Mouse (Mus musculus): Measurements from ENCODE around the gene B4galnt1. TPM values are rescaled to one million over a fixed set of nuclear protein-coding genes. Genes with fewer than 3 reads are reported as not detected.

B4galnt1 gene
- total RNA-seq, 2 experiments from 2014 or later: 0.69 to 1.0 TPM

DNA sequence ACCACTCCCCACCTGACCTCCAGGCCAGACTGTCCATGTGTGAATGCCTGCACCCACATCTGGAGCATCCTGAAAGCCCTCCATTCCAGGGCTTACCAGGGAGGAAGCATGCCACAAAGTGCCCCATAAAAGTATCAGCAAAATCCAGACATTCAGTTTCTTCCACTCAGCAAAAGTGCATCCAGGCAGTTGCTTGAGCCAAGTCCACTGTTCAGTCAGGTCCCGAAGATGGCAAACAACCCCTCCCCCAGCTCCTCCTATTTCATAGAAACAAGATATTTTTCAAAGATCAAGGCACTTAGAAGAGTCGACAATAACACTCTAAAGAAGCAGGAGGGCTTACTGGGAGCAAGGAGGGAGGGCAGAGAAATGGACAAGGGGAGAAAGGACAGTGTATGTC lies 33.5 kb downstream of the B4galnt1 start:
- DNase-seq: no peak
- intact Hi-C loops (cut with DNase I): no loop called here

DNA sequence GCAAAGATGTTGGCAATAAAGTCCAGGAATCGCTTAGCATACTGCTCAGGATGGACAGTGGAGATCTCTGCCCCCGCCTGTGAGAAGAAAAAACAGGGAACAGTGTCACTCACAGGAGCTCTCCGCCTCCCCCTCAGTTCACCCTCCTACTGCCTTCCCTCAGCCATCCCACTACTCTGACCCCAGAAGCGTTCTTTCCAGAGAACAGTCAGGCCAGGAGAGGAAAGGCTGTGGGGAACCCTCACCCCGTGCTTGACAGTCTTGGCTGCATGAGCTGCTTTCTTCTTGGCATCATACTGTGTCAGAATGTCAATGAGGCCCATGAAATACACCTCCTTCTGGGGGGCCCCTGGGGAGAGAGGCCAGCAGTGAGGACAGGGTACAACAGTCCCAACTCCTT lies 34.0 kb downstream of the B4galnt1 start:
- intact Hi-C loops (cut with DNase I): no loop called here

DNA sequence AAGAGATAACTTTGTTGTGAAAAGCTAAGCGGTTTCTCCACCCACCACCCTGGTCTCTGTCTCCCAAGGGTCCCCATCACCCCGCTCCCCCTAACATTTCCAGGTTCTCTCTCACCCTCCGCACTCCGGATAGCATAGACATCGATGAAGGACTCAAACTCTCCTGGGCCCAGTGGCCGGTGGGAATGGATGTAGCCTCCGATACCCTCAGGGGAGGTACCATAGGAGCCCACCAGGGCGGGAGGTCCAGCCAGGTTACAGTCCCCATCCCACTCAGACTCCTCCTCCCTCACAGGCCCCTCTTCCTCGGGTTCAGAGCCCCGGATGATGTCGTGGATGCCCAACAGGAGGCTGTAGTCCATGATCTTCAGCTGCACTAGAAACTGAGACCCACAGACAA lies 34.4 kb downstream of the B4galnt1 start:
- intact Hi-C loops (cut with DNase I): no loop called here
- no peak for DNase-seq

More for the DNA sequence above, 34.0 kb downstream of the B4galnt1 start:
- DNase-seq: no peak

DNA sequence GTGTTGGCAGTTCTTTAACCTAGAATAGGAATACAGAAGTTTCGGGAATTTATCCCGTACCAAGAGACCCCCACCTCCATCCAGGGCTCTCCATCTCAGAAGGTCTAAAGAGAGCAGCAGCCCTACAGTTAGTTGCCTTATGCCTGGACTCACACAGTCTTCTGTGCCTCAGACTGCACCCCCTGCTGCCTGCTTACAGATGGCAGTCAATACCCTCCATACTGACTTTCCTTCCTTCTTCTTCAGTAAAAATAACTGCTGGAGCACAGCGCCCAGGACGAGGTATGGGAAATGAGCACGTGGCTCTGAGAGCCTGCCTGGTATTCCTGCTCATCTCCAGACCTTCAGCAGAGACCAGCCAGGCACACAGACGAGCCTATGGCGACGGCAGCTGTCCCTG lies 35.3 kb downstream of the B4galnt1 start:
- DNase-seq: no peak
- intact Hi-C loops (cut with DNase I): no loop called here

DNA sequence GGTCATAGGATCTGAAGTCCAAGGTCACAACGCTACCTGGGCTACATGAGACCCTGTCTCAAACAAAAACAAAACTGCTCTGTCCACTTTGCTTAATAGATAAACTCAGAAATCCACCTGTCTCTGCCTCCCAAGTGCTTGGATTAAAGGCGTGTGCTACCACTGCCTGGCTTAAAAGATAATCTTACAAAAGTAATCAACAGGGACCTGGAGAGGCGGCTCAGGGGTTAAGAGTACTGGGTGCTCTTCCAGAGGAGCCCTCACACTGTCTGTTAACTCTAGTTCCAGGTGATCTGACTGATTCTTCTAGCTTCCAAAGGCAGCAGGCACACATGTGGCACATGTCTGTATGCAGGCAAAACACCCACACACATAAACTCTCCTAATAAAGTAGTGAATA lies 38.1 kb downstream of the B4galnt1 start:
- intact Hi-C loops (cut with DNase I): no loop called here
- DNase-seq: no peak

DNA sequence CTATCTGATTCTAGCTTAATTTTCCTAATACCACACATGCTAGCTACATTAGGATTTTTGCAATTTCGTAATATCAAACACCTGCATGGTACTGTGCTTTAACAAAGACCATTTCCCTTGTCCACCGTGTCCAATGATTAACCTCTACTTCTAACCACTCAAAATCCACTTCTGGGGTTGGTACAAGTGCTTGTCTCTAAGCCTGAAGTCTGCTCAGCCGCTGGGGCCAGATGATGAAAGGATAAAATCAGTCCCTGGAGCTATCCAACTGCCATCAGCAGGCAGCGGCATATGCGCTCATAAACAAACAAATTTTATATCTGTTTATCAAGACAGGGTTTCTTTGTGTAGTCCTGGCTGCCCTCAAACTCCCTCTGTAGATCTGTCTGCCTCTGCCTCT lies 39.6 kb downstream of the B4galnt1 start:
- intact Hi-C loops (cut with DNase I): no loop called here
- DNase-seq: no peak

DNA sequence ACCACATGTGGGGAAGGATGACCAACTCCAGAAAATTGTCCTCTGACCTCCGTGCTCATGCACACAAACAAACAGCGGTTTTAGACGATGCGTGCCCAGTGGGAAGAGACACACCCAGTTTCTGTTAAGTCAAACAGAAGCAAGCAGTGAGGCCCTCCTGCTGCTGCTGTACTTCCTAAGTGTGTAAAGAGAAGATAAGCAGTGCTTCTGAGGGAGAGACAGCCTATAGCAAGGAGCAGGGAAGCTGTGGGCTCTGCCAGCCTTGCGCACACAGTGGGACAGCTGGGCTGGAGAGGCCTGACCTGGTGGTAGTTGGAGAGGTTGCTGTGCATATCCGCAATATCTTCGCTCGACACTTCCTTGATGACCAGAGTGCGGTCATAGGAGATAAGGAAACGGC lies 40.3 kb downstream of the B4galnt1 start:
- intact Hi-C loops (cut with DNase I): no loop called here
- DNase-seq: no peak

DNA sequence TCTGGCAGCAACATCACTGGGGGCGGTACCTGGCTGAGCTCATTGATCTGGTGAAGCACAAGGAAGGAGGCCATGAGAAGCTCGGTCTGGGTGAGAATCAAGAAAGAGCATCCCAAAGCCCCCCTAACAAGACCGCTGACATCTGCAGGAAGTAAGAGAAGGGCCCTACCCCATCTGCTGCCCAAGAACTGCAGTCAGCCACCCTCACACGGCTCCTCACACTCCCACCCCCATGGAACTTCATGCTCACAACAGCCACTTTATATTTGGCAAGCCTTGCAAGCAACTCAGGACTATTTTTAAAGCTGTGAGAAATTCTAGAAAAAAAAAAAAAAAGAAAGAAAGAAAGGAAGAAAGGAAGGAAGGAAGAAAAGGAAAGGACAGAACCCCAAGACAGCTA lies 43.9 kb downstream of the B4galnt1 start:
- intact Hi-C loops (cut with DNase I): no loop called here
- no peak for DNase-seq

DNA sequence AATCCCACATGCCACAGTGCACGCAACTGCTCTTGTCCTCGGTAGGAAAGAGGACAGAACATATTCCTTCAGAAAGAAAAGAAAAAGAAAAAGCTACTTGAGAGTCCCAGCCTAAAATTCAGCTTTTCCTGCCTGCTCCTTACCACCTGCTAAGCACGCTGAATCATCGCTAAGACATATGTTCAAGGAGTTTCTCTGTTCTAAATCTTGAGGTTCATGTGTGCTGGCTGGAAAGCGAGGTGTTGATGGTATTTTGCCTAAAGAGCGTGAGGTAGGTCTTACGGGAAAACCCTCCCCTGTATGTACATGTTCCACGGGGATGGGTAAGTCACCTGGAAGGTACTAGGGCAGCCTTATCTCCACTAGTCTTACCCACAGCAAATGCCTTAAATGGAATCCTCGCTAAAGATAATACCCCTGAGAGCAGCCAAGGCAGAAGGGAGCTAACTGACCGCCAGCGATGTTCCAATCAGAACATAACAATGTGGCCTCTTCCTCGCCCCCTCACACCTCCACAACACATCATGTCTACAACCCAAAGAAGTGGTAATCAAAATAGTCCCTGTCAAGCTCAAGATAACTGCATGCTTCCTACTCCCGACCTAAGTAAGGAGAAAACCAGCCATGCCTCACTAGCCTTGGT lies 45.0 kb downstream of the B4galnt1 start:
- DNase-seq: no peak
- intact Hi-C loops (cut with DNase I): no loop called here

DNA sequence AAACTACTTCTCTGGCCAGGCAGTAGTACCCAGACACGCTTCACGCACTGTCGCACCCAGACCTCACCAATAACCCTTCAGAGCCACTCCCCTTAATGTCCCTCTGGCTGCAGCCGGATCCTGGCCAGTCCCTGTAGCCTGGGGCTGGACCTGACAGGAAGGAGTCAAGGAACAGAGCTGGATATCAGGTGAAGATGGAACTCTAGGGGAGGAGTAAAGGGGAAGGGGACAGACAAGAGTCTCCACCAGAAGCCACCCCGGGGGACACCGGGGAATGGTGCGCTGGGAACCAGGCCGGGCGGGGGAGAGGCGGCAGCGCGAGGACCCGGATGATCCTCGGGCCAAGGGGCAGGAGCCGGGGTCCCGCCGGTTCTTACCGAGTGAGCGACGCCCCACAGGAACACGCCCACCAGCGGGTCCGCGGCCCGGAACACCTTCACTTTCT lies 46.0 kb downstream of the B4galnt1 start:
- intact Hi-C loops (cut with DNase I): no loop called here
- no peak for DNase-seq

DNA sequence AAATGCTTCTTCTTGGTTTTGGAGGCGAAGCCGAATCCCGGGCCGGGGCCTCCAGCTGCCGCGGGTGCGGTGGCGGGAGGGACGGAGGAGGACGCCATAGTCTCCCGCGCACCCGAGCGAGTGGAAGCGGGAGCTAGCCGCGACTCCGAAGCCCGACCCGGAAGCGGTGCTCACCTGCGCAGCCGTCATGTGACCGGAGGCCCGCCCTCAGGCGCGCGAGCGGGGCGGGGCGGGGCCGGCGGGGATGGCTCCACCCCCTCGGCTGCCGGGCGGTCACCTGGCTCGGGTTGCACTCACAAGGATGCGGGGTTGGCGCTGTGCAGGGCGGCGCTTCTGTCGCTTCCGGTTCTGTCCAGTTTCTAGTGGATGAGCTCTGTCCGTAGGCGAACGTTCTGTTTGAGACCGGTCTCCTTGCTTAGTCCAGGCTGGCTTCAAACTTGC lies 46.4 kb downstream of the B4galnt1 start, which contains the start of gene Pip4k2c:
Gene Pip4k2c (minus strand): TSS at position 172 of the 441 bp plus-strand sequence.
- peak; percentile 82 to 83 for DNase-seq
- intact Hi-C loops (cut with DNase I): no loop called here

DNA sequence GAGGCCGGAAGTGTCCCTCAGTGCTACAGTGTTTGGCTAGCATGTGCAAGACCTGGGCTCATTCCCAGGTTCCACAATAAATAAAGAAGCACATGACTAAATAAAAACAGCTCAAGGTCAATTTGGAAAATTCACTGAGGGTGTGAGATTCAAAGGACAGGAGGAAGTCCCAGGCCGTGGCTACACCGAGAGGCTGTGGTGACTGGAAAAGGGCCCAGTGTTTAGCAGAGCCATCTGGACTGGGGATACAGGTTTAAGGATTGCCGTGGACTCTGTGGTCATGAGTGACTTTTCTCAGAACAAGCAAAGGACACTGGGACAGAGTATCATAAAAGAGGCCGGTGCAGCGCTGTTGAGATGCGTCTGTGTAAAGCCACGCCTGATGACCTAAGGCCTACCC lies 48.2 kb downstream of the B4galnt1 start:
- intact Hi-C loops (cut with DNase I): no loop called here
- no peak for DNase-seq

DNA sequence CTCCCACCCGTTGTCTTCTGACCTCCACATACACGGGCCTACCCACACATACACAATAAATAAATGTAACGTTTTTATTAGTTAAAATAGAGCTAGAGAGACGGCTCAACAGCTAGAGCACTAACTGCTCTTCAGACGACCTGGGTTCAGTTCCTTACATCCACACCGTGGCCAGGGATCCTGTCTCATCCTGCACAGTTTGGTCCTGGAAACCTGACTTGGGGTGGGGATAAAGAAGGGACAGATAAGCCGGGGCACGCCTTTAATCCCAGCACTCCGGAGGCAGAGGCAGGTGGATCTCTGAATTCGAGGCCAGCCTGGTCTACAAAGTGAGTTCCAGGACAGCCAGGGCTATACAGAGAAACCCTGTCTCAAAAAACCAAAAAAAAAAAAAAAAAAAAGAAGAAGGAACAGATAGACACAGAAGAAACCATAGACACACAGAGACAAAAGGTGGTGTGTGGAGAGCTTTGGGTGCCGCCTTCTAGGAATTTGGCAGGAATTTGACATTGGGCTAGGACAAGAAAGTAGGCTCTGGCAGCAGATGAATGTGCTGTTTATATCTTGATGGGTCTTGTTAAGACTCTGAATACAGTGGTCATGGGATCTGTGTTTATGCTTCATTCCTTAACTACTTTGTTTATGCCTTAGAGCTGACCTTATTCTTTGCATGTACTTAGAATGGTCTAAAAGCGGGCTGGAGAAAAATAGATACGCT lies 48.8 kb downstream of the B4galnt1 start:
- intact Hi-C loops (cut with DNase I): no loop called here
- no peak for DNase-seq

DNA sequence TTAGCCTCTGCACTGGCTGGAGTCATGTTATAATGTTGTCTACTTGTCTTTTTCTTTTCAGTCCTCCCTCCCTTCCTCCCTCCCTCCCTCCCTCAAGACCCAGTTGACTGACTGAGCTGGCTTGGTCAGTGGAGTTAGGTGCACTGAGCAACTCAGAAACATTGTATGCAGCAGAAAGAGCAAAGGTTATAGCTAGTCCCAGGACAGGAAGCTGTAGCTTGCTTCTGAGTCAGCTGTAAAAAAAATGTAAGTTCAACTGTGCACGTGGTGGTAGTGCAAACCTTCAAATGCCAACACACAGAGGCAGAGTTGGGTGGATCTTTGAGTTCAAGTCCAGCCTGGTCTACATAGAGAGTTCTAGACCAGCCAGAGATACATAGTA lies 49.4 kb downstream of the B4galnt1 start:
- intact Hi-C loops (cut with DNase I): no loop called here

DNA sequence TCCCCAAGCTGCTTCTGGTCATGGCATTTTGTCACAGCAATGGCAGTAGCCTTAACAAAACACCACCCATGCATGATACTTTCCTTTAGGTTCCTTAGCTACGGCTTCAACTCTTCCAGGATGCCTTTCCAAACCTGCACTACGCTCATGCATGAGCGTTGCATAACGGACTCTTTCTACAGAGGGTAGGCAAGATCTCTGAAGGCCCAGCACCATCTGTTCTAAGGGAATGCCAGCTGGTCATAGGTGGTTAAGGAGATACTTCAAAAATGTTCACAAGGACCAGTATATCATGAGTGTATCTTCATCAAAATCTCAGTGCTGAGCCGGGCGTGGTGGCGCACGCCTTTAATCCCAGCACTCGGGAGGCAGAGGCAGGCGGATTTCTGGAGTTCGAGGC lies 51.4 kb downstream of the B4galnt1 start:
- DNase-seq: no peak
- intact Hi-C loops (cut with DNase I): no loop called here

More for the DNA sequence above, 49.4 kb downstream of the B4galnt1 start:
- DNase-seq: no peak

DNA sequence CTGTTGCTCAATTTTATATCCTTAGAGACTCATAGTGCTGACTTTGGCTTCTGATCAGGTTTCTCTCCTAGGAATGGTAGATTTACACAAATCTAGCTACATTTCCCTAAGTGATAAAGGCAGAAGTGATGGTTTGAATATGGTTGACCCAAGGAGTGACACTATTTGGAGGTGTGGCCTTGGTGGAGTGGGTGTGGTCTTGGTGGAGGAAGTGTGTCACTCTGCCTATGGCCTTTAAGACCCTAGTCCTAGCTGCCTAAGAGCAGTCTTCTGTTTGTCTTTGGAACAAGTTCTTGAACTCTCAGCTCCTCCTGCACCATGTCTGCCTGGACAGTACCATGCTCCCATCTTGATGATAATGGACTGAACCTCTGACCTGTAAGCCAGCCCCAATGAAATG lies 52.2 kb downstream of the B4galnt1 start:
- intact Hi-C loops (cut with DNase I): no loop called here
- no peak for DNase-seq

DNA sequence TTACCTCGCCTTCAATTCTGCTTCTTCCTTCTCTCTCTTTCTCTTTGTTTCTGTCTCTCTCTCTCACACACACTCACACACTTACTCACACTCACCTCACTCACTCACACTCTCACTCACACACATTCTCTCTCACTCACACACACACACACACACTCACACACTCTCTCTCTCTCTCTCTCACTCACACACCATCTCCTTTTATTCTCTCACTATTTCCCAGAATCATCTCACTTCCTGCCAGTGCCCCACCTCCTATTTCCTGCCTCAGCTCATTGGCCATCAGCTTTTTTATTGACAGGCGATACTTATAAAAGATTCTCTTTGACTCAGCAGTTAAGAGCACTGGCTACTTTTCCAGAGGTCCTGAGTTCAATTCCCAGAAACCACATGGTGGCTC lies 53.3 kb downstream of the B4galnt1 start:
- intact Hi-C loops (cut with DNase I): no loop called here
- no peak for DNase-seq

Other genes starting within 250 kb of the B4galnt1 start
- 100 to 1,000 TPM in 1 of 2 experiments, 10 to 100 TPM in 1; 83.2 to 103 TPM for gene Ctdsp2, start 186.5 kb upstream of the B4galnt1 start, total RNA-seq (2021)
- gene Avil, start 164.5 kb upstream of the B4galnt1 start, total RNA-seq (2021): 1 to 10 TPM; 1.8 to 2.0 TPM
- gene Tsfm, start 134.4 kb upstream of the B4galnt1 start, total RNA-seq (2021): 10 to 100 TPM; 20.5 to 21.7 TPM
- gene Mettl1, start 123.8 kb upstream of the B4galnt1 start, total RNA-seq (2021): 10 to 100 TPM in 1 of 2 experiments, 1 to 10 TPM in 1; 8.2 to 10.0 TPM
- under 1 TPM in 1 of 2 experiments, not detected in 1; 0.10 TPM for gene Eef1akmt3, start 123.7 kb upstream of the B4galnt1 start, total RNA-seq (2021)
- under 1 TPM; 0.10 to 0.15 TPM for gene Cyp27b1, start 117.0 kb upstream of the B4galnt1 start, total RNA-seq (2021)
- under 1 TPM; 0.64 to 0.66 TPM for gene March9, start 105.0 kb upstream of the B4galnt1 start, total RNA-seq (2021)
- gene Cdk4, start 101.7 kb upstream of the B4galnt1 start, total RNA-seq (2021): 10 to 100 TPM; 29.7 to 38.9 TPM
- gene Tspan31, start 95.0 kb upstream of the B4galnt1 start, total RNA-seq (2021): 10 to 100 TPM; 22.1 to 25.0 TPM
- gene Agap2, start 89.9 kb upstream of the B4galnt1 start, total RNA-seq (2021): 1 to 10 TPM; 2.1 to 2.9 TPM
- gene Os9, start 44.1 kb upstream of the B4galnt1 start, total RNA-seq (2021): 10 to 100 TPM; 10.7 to 11.4 TPM
- 1 to 10 TPM; 4.8 to 5.1 TPM for gene Slc26a10, start 15.4 kb downstream of the B4galnt1 start, total RNA-seq (2021)
- gene Arhgef25, start 24.9 kb downstream of the B4galnt1 start, total RNA-seq (2021): 1 to 10 TPM; 8.3 to 9.4 TPM
- gene Dtx3, start 30.5 kb downstream of the B4galnt1 start, total RNA-seq (2021): 10 to 100 TPM; 21.2 to 24.6 TPM
- 1 to 10 TPM; 5.6 to 6.1 TPM for gene Pip4k2c, start 46.4 kb downstream of the B4galnt1 start, total RNA-seq (2021)
- under 1 TPM; 0.20 to 0.66 TPM for gene Kif5a, start 98.1 kb downstream of the B4galnt1 start, total RNA-seq (2021)
- gene Dctn2, start 101.1 kb downstream of the B4galnt1 start, total RNA-seq (2021): 10 to 100 TPM; 86.8 to 91.8 TPM
- gene Mbd6, start 123.8 kb downstream of the B4galnt1 start, total RNA-seq (2021): 10 to 100 TPM; 11.5 to 17.1 TPM
- gene Mars, start 146.6 kb downstream of the B4galnt1 start, total RNA-seq (2021): 10 to 100 TPM; 54.1 to 56.1 TPM
- gene Arhgap9, start 156.7 kb downstream of the B4galnt1 start, total RNA-seq (2021): 1 to 10 TPM in 1 of 2 experiments, under 1 TPM in 1; 0.96 to 1.3 TPM
- 1 to 10 TPM; 1.0 to 1.5 TPM for gene Gli1, start 176.7 kb downstream of the B4galnt1 start, total RNA-seq (2021)
- gene Inhbe, start 189.2 kb downstream of the B4galnt1 start, total RNA-seq (2021): not detected
- not detected for gene Inhbc, start 205.2 kb downstream of the B4galnt1 start, total RNA-seq (2021)
- 100 to 1,000 TPM in 1 of 2 experiments, 10 to 100 TPM in 1; 89.7 to 129 TPM for gene R3hdm2, start 215.1 kb downstream of the B4galnt1 start, total RNA-seq (2021)

Measured in gastrocnemius, postnatal 36 days (tissue).